Mouse (Mus musculus) G1E (cell line): ENCODE data around the gene Klhl26.

Experiments
- CTCF ChIP-seq: IDR thresholded peaks from 2 replicates; pipeline ENCODE4 v1.5.1; 2012; ENCODE audit warnings: low read depth, low read length, inconsistent platforms, mixed read lengths
- GATA1 ChIP-seq: IDR thresholded peaks from 2 replicates; pipeline ENCODE4 v1.6.1; 2012; ENCODE audit warnings: borderline replicate concordance, low read length, inconsistent platforms, mixed read lengths
- TAL1 ChIP-seq: conservative IDR thresholded peaks from 2 replicates; pipeline ENCODE4 v1.6.1; 2012; ENCODE audit warnings: low read depth, low read length, inconsistent platforms, mixed read lengths

- no peak for TF ChIP-seq CTCF
- no peak for TF ChIP-seq GATA1
- TF ChIP-seq TAL1 = no peak
These were observed 42.8 kb upstream of the Klhl26 start for GRCm38 (mm10) chr8:70519606-70520005.
